Mouse (Mus musculus) CH12.LX (cell line): ENCODE measurements around the gene Spcs3. TPM values are rescaled to one million over a fixed set of nuclear protein-coding genes. Genes with fewer than 3 reads are reported as not detected.

Experiments
- DNase-seq: peaks from one replicate; pipeline ENCODE4 v3.0.0-alpha.2; 2013; ENCODE audit errors: extremely low read depth
- H3K27ac ChIP-seq: 2 replicates; pipeline ENCODE4 v1.5.1; 2012; ENCODE audit warnings: low read depth, mild to moderate bottlenecking, control low read depth, moderate library complexity; ENCODE audit not compliant: insufficient read depth
- H3K27me3 ChIP-seq: replicated peaks from 2 replicates; pipeline ENCODE3; 2012; ENCODE audit warnings: inconsistent platforms
- H3K36me3 ChIP-seq, 2 experiments: replicated peaks in 1 of 2; 2 replicates each; pipeline versions ENCODE3 to v1.6.1; 2012; ENCODE audit warnings: inconsistent platforms in 1 of 2, low read length in 1 of 2, mild to moderate bottlenecking in 1 of 2, mixed read lengths in 1 of 2, moderate library complexity in 1 of 2; ENCODE audit not compliant: control insufficient read depth in 1 of 2, insufficient read depth in 1 of 2
- H3K4me1 ChIP-seq, 2 experiments: 2 replicates each; pipeline ENCODE4 v1.6.1; 2012; ENCODE audit warnings: inconsistent platforms in 1 of 2, moderate library complexity in 1 of 2; ENCODE audit not compliant: insufficient read depth in 2 of 2, control insufficient read depth in 1 of 2
- H3K4me2 ChIP-seq: 2 replicates; pipeline ENCODE4 v1.6.1; 2012; ENCODE audit warnings: low read depth, mild to moderate bottlenecking, control low read depth; ENCODE audit not compliant: poor library complexity, insufficient read depth, severe bottlenecking
- H3K4me3 ChIP-seq, 3 experiments: fragments of 150-350 bp in 1 of 3; sonication (generic) in 1 of 3; replicated peaks in 1 of 3; 2 replicates each; pipeline versions ENCODE3 to v1.5.1; 2011 to 2012; ENCODE audit warnings: low read depth in 2 of 3, low read length in 2 of 3, mild to moderate bottlenecking in 2 of 3, moderate library complexity in 2 of 3, control low read depth in 1 of 3, improper control_type of control experiment in 1 of 3, inconsistent platforms in 1 of 3, mixed read lengths in 1 of 3; ENCODE audit not compliant: poor library complexity in 1 of 3
- H3K79me2 ChIP-seq: replicated peaks from 2 replicates; pipeline ENCODE4 v1.6.1; 2012; ENCODE audit warnings: mild to moderate bottlenecking, moderate library complexity; ENCODE audit not compliant: control insufficient read depth, poor library complexity, insufficient read depth, severe bottlenecking; ENCODE audit errors: extremely low read depth
- H3K9ac ChIP-seq: 2 replicates; pipeline ENCODE4 v1.6.1; 2012; ENCODE audit warnings: low read depth, mild to moderate bottlenecking, control low read depth, moderate library complexity; ENCODE audit not compliant: insufficient read depth
- H3K9me3 ChIP-seq: replicated peaks from 2 replicates; pipeline ENCODE3; 2012; ENCODE audit warnings: low read length, inconsistent platforms, mixed read lengths
- BHLHE40 ChIP-seq: IDR thresholded peaks from 2 replicates; pipeline ENCODE4 v1.6.1; 2011; ENCODE audit warnings: mild to moderate bottlenecking, low read depth, low read length, improper control_type of control experiment
- CHD1 ChIP-seq: IDR thresholded peaks from 2 replicates; pipeline ENCODE4 v1.6.1; 2012; ENCODE audit warnings: low read depth, low read length, improper control_type of control experiment, inconsistent platforms
- CHD2 ChIP-seq: IDR thresholded peaks from 2 replicates; pipeline ENCODE4 v1.6.1; 2011; ENCODE audit warnings: low read length, improper control_type of control experiment
- ELF1 ChIP-seq: IDR thresholded peaks from 2 replicates; pipeline ENCODE4 v1.6.1; 2014; ENCODE audit warnings: low read depth, mild to moderate bottlenecking, inconsistent platforms, low read length, improper control_type of control experiment
- EP300 ChIP-seq: IDR thresholded peaks from 2 replicates; pipeline ENCODE4 v1.6.1; 2011; ENCODE audit warnings: low read length, improper control_type of control experiment
- IRF4 ChIP-seq: IDR thresholded peaks from 2 replicates; pipeline ENCODE4 v1.6.1; 2014; ENCODE audit warnings: low read depth, mild to moderate bottlenecking, inconsistent platforms, low read length, improper control_type of control experiment
- JUN ChIP-seq: IDR thresholded peaks from 2 replicates; pipeline ENCODE4 v1.6.1; 2011; ENCODE audit warnings: low read depth, mild to moderate bottlenecking, low read length, improper control_type of control experiment, moderate library complexity; ENCODE audit not compliant: insufficient read depth
- KAT2A ChIP-seq: IDR thresholded peaks from 2 replicates; pipeline ENCODE4 v1.6.1; 2012; ENCODE audit warnings: low read length, improper control_type of control experiment, inconsistent platforms; ENCODE audit not compliant: insufficient replicate concordance
- MAX ChIP-seq: IDR thresholded peaks from 2 replicates; pipeline ENCODE4 v1.6.1; 2011; ENCODE audit warnings: low read length, improper control_type of control experiment
- MEF2A ChIP-seq: IDR thresholded peaks from 2 replicates; pipeline ENCODE4 v1.6.1; 2014; ENCODE audit warnings: low read depth, mild to moderate bottlenecking, inconsistent platforms, low read length, improper control_type of control experiment, borderline replicate concordance
- NRF1 ChIP-seq: IDR thresholded peaks from 2 replicates; pipeline ENCODE4 v1.6.1; 2014; ENCODE audit warnings: low read depth, mild to moderate bottlenecking, inconsistent platforms, low read length, improper control_type of control experiment, moderate library complexity
- POLR2A ChIP-seq: IDR thresholded peaks from 2 replicates; pipeline ENCODE4 v1.6.1; 2011; ENCODE audit warnings: low read depth, mild to moderate bottlenecking, improper control_type of control experiment, low read length
- POLR2AphosphoS2 ChIP-seq: IDR thresholded peaks from 2 replicates; pipeline ENCODE4 v1.6.1; 2011; ENCODE audit warnings: low read depth, low read length, improper control_type of control experiment
- RCOR1 ChIP-seq: conservative IDR thresholded peaks from 2 replicates; pipeline ENCODE4 v1.6.1; 2012; ENCODE audit warnings: low read depth, mild to moderate bottlenecking, inconsistent platforms, low read length, improper control_type of control experiment
- SIN3A ChIP-seq: IDR thresholded peaks from 2 replicates; pipeline ENCODE4 v1.6.1; 2012; ENCODE audit warnings: low read length, improper control_type of control experiment, inconsistent platforms
- SMC3 ChIP-seq: IDR thresholded peaks from 2 replicates; pipeline ENCODE4 v1.6.1; 2011; ENCODE audit warnings: low read depth, low read length, improper control_type of control experiment
- TBP ChIP-seq: conservative IDR thresholded peaks from 2 replicates; pipeline ENCODE4 v1.6.1; 2011; ENCODE audit warnings: low read depth, low read length, improper control_type of control experiment
- ZC3H11A ChIP-seq: IDR thresholded peaks from 2 replicates; pipeline ENCODE4 v1.6.1; 2012; ENCODE audit warnings: low read depth, mild to moderate bottlenecking, inconsistent platforms, low read length, improper control_type of control experiment
- ZMIZ1 ChIP-seq: IDR thresholded peaks from 2 replicates; pipeline ENCODE4 v1.6.1; 2012; ENCODE audit warnings: low read depth, mild to moderate bottlenecking, inconsistent platforms, low read length, improper control_type of control experiment
- ZNF384 ChIP-seq: IDR thresholded peaks from 2 replicates; pipeline ENCODE4 v1.6.1; 2012; ENCODE audit warnings: low read depth, low read length, improper control_type of control experiment, inconsistent platforms
- dilution Hi-C: fragments of 300-500 bp; cut with MboI; formaldehyde crosslinking; loops from 2 replicates; pipeline ENCODE4 v1.14.3; 2020; ENCODE audit warnings: low sequenced_read_pairs; ENCODE audit not compliant: extremely low pct_unique_long_range_greater_than_20kb, extremely low pct_ligation_motif_present
- in situ Hi-C: fragments of 300-500 bp; cut with MboI; formaldehyde crosslinking; loops from 3 replicates; pipeline ENCODE4 v1.14.3; 2019; ENCODE audit warnings: low sequenced_read_pairs, low pct_ligation_motif_present, low pct_unique_long_range_greater_than_20kb, mixed read lengths
- polyA plus RNA-seq: library from polyadenylated mRNA; unstranded; fragments of >175 nt; gene quantifications from 2 replicates; pipeline ENCODE4 v1.2.1, GENCODE M21; 2012; ENCODE audit warnings: low read depth; ENCODE audit not compliant: insufficient read length
- total RNA-seq, 2 experiments: library from RNA; depleted of rRNA; stranded (reverse); fragments of 300-350 nt in 1 of 2; fragments of >200 nt in 1 of 2; gene quantifications; 2 replicates each; pipeline ENCODE4 v1.2.3; 2012 to 2014

Spcs3 gene
- total and polyA plus RNA-seq, 3 experiments, result 89.4 to 220 (median 113) TPM

DNA sequence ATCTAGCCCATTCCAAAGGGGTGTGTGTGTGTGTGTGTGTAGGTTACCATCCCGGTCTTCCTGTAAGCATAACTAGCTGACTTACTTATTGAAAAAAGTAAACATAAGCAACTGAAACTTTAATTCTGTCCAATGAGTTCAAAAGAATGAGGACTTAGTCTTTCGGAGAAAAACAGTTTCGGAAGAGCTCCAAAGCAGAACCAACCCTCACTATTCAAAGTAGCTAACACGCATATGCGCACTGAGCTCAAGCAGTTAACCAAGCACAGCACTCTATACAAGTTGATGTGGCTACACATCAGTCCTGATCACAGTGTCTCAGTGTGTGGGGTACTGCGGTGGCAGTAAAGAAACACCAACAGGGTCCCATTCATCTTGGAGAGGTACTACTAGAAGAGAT lies 3.1 kb downstream of the Spcs3 start:
- dilution Hi-C loops, result no loop called here

GRCm38 (mm10) chr8:54525606-54526005 lies 4.2 kb downstream of the Spcs3 start:
- Histone ChIP-seq H3K9ac (no peak overlapping the region), H3K9me3 (no peaks in the 10 kb centered on the region), H3K27me3 (no peaks in the 10 kb centered on the region), H3K4me1 (peaks cover 5 to 23% of the 10 kb centered on the region in 2 experiments; a peak in 3 of 4 replicates), H3K79me2 (peaks cover 39% of the 10 kb centered on the region), H3K36me3 (peaks cover 16 to 58% of the 10 kb centered on the region in 2 experiments), H3K27ac (no peak overlapping the region), H3K4me3 (no peak overlapping the region), H3K4me2 (no peak overlapping the region)
- dilution Hi-C loops, result no loop called here
- no peak for DNase-seq
- TF ChIP-seq POLR2AphosphoS2, result no peak
- TF ChIP-seq RCOR1, result no peak
- no peak for TF ChIP-seq KAT2A
- TF ChIP-seq ZC3H11A, result no peak
- TF ChIP-seq MEF2A, result no peak
- TF ChIP-seq ZNF384, result no peak
- TF ChIP-seq JUN, result no peak
- TF ChIP-seq CHD2, result no peak
- TF ChIP-seq ELF1, result no peak
- TF ChIP-seq TBP, result no peak
- no peak for TF ChIP-seq IRF4
- TF ChIP-seq SMC3, result no peak
- no peak for TF ChIP-seq MAX
- TF ChIP-seq ZMIZ1, result no peak
- TF ChIP-seq CHD1, result no peak
- TF ChIP-seq BHLHE40, result no peak
- TF ChIP-seq, all 38 proteins: peak for 0
- in situ Hi-C loops, result no loop called here

More for the DNA sequence above, 3.1 kb downstream of the Spcs3 start:
- Histone ChIP-seq H3K79me2 (peaks cover 39% of the 10 kb centered on the region), H3K27ac (peak overlapping the region; percentile 41; the same call in 1 of the 2 replicates), H3K4me2 (peak overlapping the region; percentile 56), H3K36me3 (peaks cover 10 to 47% of the 10 kb centered on the region in 2 experiments), H3K4me3 (no peak overlapping the region), H3K9ac (peak overlapping the region; percentile 39; the same call in 1 of the 2 replicates), H3K9me3 (no peaks in the 10 kb centered on the region), H3K4me1 (peaks cover 5 to 33% of the 10 kb centered on the region in 2 experiments; a peak in 3 of 4 replicates), H3K27me3 (no peaks in the 10 kb centered on the region)
- no peak for DNase-seq
- in situ Hi-C loops, result no loop called here
- TF ChIP-seq NRF1 (peak; percentile 80), SIN3A (peak; percentile 33; the same call in 1 of the 2 replicates), EP300 (peak; percentile 20; the same call in 1 of the 2 replicates), IRF4 (peak; percentile 63), BHLHE40 (no peak), POLR2A (0 out of 2 replicates have a peak, but pooled peaks have one; percentile 29), JUN (no peak)
